Mouse (Mus musculus): Measurements from ENCODE around the gene Tut1. TPM values are rescaled to one million over a fixed set of nuclear protein-coding genes. Genes with fewer than 3 reads are reported as not detected.

Gene Tut1
- polyA plus RNA-seq, 1 experiment = 13.2 TPM

GRCm38 (mm10) chr19:8920836-8921291 lies 32.8 kb upstream of the Tut1 start:
- H3K36me3 ChIP-seq (ENCODE audit: control insufficient read depth, insufficient read depth, low read length) = peaks cover 14% of the 10 kb centered on the region
- TF ChIP-seq CTCF (IDR thresholded peaks at IDR 0.05; ENCODE audit: extremely low read depth, insufficient read length, insufficient replicate concordance, low read depth, low read length) (no peak), POLR2A (IDR thresholded peaks at IDR 0.05; ENCODE audit: low read depth, low read length) (no peak)
- no peaks in the 10 kb centered on the region for H3K27me3 ChIP-seq (ENCODE audit: control insufficient read depth, insufficient read depth, low read length)
- H3K27ac ChIP-seq (ENCODE audit: insufficient read depth, low read depth, low read length) = peak overlapping the region; percentile 80
- under 1% methylated on average over 6 of the region's 6 CpGs for WGBS
- peaks cover 5% of the 10 kb centered on the region; the same call in 1 of the 2 replicates for H3K4me1 ChIP-seq (ENCODE audit: control insufficient read depth, insufficient read depth, insufficient read length, low read length)
- peak overlapping the region; percentile 71 for H3K4me3 ChIP-seq (ENCODE audit: low read depth, low read length)

DNA sequence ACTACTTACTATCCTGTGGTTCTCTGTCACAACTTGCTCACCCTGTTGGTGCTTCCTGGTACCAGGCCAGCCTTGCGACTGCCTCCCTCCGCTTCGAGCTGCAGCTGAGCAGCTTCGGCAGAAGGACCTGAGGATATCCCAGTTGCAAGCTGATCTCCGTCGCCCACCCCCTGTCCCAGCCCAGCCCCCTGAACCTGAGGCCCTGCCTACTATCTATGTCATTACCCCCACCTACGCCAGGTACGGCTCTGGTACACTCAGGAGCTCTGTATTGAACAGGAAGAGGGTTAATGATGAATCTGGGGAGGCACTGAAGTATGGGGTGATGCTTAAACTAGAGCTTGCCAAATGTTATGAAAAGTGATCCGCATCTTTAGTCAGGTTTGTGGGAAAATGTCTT lies 31.9 kb upstream of the Tut1 start:
- Histone ChIP-seq H3K27ac (ENCODE audit: insufficient read depth, low read depth, low read length) (no peak overlapping the region), H3K4me3 (ENCODE audit: low read depth, low read length) (no peak overlapping the region)
- 73% methylated on average over 9 of the region's 9 CpGs for WGBS

GRCm38 (mm10) chr19:8926766-8927165 lies 26.9 kb upstream of the Tut1 start:
- TF ChIP-seq CTCF (IDR thresholded peaks at IDR 0.05; ENCODE audit: extremely low read depth, insufficient read length, insufficient replicate concordance, low read depth, low read length) (no peak), POLR2A (IDR thresholded peaks at IDR 0.05; ENCODE audit: low read depth, low read length) (no peak)
- Histone ChIP-seq H3K4me3 (ENCODE audit: low read depth, low read length) (no peak overlapping the region), H3K36me3 (ENCODE audit: control insufficient read depth, insufficient read depth, low read length) (peaks cover 9% of the 10 kb centered on the region; the same call in 1 of the 2 replicates), H3K4me1 (ENCODE audit: control insufficient read depth, insufficient read depth, insufficient read length, low read length) (peaks cover 9% of the 10 kb centered on the region), H3K27ac (ENCODE audit: insufficient read depth, low read depth, low read length) (no peak overlapping the region), H3K27me3 (ENCODE audit: control insufficient read depth, insufficient read depth, low read length) (no peaks in the 10 kb centered on the region)
- WGBS = 79% methylated on average over 2 of the region's 2 CpGs

More for the DNA sequence above, 31.9 kb upstream of the Tut1 start:
- Histone ChIP-seq H3K36me3 (ENCODE audit: control insufficient read depth, insufficient read depth, low read length) (peaks cover 9% of the 10 kb centered on the region; the same call in 1 of the 2 replicates), H3K4me1 (ENCODE audit: control insufficient read depth, insufficient read depth, insufficient read length, low read length) (peaks cover 5% of the 10 kb centered on the region; the same call in 1 of the 2 replicates), H3K27me3 (ENCODE audit: control insufficient read depth, insufficient read depth, low read length) (no peaks in the 10 kb centered on the region)
- no peak for TF ChIP-seq POLR2A (IDR thresholded peaks at IDR 0.05; ENCODE audit: low read depth, low read length)
- TF ChIP-seq CTCF (IDR thresholded peaks at IDR 0.05; ENCODE audit: extremely low read depth, insufficient read length, insufficient replicate concordance, low read depth, low read length) = no peak

DNA sequence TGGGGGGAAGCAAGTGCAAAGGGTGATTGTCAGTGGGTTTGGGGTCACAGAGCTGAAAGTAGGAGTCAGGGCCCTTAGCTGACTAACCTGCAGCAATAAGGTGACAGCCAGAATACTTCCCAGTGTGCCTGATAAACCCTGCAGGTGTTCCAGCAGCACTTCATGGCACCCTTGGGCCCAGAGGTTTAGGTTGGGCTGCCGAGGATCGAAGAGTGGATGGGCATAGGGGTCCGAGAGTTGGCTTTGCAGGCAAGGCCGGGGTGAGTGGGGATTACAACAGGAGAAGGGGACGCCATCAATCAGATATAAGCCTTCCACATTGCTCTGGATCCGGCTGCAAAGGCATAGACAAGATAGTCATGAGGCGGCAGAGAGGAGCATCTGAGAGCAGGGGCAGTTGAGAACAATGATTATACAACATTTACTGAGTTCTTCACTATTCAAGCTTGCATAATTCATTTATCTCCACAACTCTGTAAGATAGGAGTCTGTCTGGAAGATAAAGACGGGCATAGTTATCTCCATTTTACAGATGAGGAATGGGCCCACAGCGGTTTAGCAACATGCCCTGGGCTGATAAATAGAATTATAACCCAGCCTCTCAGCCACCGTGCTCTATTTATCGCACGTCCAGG lies 25.6 kb upstream of the Tut1 start:
- TF ChIP-seq POLR2A (IDR thresholded peaks at IDR 0.05; ENCODE audit: low read depth, low read length) (no peak), CTCF (IDR thresholded peaks at IDR 0.05; ENCODE audit: extremely low read depth, insufficient read length, insufficient replicate concordance, low read depth, low read length) (no peak)
- H3K36me3 ChIP-seq (ENCODE audit: control insufficient read depth, insufficient read depth, low read length) = peaks cover 7% of the 10 kb centered on the region; the same call in 1 of the 2 replicates
- WGBS = 88% methylated on average over 12 of the region's 12 CpGs
- no peaks in the 10 kb centered on the region for H3K27me3 ChIP-seq (ENCODE audit: control insufficient read depth, insufficient read depth, low read length)
- H3K4me1 ChIP-seq (ENCODE audit: control insufficient read depth, insufficient read depth, insufficient read length, low read length) = peaks cover 9% of the 10 kb centered on the region
- no peak overlapping the region for H3K4me3 ChIP-seq (ENCODE audit: low read depth, low read length)
- no peak overlapping the region for H3K27ac ChIP-seq (ENCODE audit: insufficient read depth, low read depth, low read length)

DNA sequence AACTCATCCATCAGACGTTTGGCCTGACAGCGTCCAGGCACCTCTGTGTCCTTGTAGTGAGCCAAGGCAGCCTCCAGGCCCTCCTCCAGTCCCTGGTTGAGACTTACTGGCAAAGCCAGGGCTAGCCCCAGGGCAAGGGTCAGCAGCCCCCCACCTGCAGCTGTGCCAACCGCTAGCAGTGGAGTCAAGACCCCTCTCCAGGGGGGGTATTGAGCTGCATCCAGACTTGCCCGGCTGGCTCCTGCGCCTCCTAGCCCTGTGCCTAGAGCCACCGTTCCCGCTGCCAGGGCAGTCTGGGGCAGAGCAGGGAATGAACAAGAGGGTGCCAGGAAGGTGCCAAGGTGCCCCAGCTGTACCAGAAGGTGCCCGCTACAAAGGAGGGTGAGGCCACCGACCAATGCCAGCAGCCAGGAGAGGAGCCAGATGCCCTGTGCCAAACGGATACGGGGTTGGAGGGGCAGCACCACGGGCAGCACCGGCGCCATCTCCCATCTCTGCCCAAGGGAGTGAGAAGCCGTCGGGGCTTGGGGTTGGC lies 24.9 kb upstream of the Tut1 start:
- TF ChIP-seq POLR2A (IDR thresholded peaks at IDR 0.05; ENCODE audit: low read depth, low read length) (no peak), CTCF (IDR thresholded peaks at IDR 0.05; ENCODE audit: extremely low read depth, insufficient read length, insufficient replicate concordance, low read depth, low read length) (no peak)
- Histone ChIP-seq H3K36me3 (ENCODE audit: control insufficient read depth, insufficient read depth, low read length) (peaks cover 7% of the 10 kb centered on the region; the same call in 1 of the 2 replicates), H3K4me3 (ENCODE audit: low read depth, low read length) (peak overlapping the region; percentile 95), H3K27me3 (ENCODE audit: control insufficient read depth, insufficient read depth, low read length) (no peaks in the 10 kb centered on the region), H3K27ac (ENCODE audit: insufficient read depth, low read depth, low read length) (peak overlapping the region; percentile 77; the same call in 1 of the 2 replicates), H3K4me1 (ENCODE audit: control insufficient read depth, insufficient read depth, insufficient read length, low read length) (peaks cover 9% of the 10 kb centered on the region)
- WGBS = 28% methylated on average over 16 of the region's 16 CpGs

DNA sequence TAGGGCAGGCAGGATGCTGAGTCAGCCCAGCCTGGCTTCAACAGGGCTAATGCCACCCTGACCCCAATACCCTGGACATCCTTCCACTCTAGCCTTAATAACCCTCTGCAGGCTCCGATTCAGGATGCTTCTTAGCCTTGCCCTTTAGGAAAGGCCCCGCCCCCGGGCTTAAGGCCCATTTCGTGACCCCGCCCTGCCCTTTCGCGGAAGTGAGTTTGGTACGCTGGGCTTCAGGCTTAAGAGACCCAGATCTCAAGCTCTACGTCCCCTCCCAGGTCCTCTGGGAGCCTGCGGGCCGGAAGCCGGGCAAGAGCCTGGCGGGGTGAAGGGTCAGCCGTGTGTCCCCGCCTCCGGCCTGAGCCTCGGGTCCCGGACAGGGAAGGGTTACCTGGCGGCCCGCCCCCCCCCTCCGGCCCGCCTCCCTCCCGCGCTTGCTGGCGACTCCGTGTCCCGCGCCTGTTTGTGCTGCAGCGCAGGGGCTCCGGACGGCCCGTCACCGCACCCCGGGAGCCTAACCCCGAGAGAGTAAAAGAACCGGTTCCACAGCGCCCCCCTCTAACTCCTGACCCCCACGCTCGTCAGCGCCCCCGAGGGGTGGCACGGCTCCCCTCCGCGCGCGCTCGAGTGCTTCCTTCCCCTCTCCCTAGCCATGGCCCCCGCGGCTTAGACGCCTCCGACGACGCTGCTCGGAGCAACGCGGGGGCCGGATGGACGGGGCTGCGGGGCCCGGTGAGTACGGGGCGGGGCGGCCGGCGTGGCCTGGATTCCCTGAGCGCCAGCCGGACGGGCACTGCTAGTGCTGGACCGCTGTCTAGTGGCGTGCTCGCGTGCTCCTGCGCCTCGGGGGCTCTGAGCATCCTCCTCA lies 24.2 kb upstream of the Tut1 start, which contains the start of the genes Rom1 and Eml3:
Gene Rom1, minus strand, starts transcription at position 133 of the 865 bp plus-strand sequence.
Gene Eml3, plus strand, starts transcription at position 329 of the 865 bp plus-strand sequence.
- Histone ChIP-seq H3K4me1 (ENCODE audit: control insufficient read depth, insufficient read depth, insufficient read length, low read length) (peaks cover 9% of the 10 kb centered on the region), H3K36me3 (ENCODE audit: control insufficient read depth, insufficient read depth, low read length) (peaks cover 9% of the 10 kb centered on the region; the same call in 1 of the 2 replicates), H3K27me3 (ENCODE audit: control insufficient read depth, insufficient read depth, low read length) (no peaks in the 10 kb centered on the region), H3K4me3 (ENCODE audit: low read depth, low read length) (peak within 1 kb of the TSS; percentile 95), H3K27ac (ENCODE audit: insufficient read depth, low read depth, low read length) (peak within 1 kb of the TSS; percentile 77)
- WGBS = under 1% methylated on average over 73 of the region's 74 CpGs
- TF ChIP-seq CTCF (IDR thresholded peaks at IDR 0.05; ENCODE audit: extremely low read depth, insufficient read length, insufficient replicate concordance, low read depth, low read length) (no peak), POLR2A (IDR thresholded peaks at IDR 0.05; ENCODE audit: low read depth, low read length) (0 out of 2 replicates have a peak, but pooled peaks have one; percentile 49)

Measured in small intestine, adult 2 months (tissue).